Mouse (Mus musculus): ENCODE measurements around the gene D430019H16Rik. TPM values are rescaled to one million over a fixed set of nuclear protein-coding genes. Genes with fewer than 3 reads are reported as not detected.
A peak's percentile ranks its signal among the peaks of the same experiment; 100 is the strongest.

Gene D430019H16Rik
- total RNA-seq, 2 experiments from 2014 or later, result 0.04 to 0.05 TPM

DNA sequence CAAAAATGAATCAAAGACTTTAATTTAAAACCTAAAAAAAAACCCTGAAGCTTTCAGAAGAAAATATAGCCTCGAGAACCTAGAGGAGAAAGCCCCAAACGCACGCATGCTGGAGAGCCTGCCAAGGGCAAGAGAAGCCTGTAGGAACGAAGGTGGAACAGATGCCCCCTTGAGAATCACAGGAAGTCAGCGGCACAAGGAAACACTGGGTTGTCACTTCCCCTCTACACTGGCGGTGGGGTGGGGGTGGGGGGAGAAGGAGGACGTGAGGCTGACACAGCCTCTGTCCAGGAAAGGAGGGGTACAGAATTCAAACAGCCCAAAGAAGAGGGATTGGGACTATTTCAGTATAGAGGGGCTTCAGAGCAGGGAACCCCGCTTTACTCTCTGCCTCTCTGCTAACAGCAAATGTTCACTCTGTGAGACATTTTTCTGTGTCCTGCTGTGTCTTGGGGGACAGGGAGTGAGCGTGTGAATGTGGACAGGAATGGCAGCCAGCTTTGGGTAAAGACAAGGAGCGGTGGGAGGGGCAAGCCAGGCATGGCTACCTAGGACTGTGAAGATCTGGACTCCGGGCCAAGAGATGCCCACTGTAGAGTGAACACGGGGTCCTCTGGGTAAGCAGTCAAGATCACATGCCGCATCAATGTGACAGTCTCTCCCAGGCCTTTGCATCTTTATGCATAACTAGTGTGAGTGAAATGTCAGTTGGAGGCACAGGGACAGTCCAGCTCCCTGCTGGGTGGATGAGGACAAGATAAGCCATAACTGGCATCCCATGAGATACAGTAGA, 82.5 kb downstream of the D430019H16Rik start:
- peak; percentile 56 for ATAC-seq (replicated peaks; ENCODE audit: poor library complexity)

GRCm38 (mm10) chr12:105537162-105537561, 83.5 kb downstream of the D430019H16Rik start:
- no peak for ATAC-seq (replicated peaks; ENCODE audit: poor library complexity)

DNA sequence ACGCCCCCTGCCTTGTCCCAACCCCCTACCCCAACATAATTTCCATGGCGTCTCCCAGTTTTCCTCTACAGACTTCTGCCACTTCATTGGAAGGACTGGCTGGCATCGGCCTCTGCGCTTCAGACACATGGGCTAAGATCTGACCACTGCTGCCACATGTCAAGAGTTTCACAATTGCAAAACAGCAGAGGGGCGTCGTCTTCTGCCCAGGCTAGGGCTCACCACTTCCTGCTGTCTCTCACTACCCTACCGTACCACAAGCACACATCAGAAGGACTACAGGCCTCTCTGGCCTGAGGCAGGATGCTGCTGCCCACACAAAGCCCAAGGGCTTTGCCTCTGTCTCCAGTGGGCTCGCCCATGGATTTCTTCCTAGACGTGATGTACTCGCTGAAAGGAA, 86.0 kb downstream of the D430019H16Rik start:
- peak; percentile 95 for ATAC-seq (replicated peaks; ENCODE audit: poor library complexity)

GRCm38 (mm10) chr12:105541590-105542402, 88.1 kb downstream of the D430019H16Rik start:
- ATAC-seq (replicated peaks; ENCODE audit: poor library complexity), result no peak

GRCm38 (mm10) chr12:105542513-105542912, 88.9 kb downstream of the D430019H16Rik start:
- ATAC-seq (replicated peaks; ENCODE audit: poor library complexity), result no peak

Other genes with a start within 250 kb of the D430019H16Rik start
- not detected in 2 replicates for gene Tcl1, start 231.1 kb upstream of the D430019H16Rik start, total RNA-seq (2015)
- not detected in 2 replicates for gene Tcl1, start 231.1 kb upstream of the D430019H16Rik start, total RNA-seq (2017)
- not detected in 2 replicates for gene Tunar, start 120.0 kb upstream of the D430019H16Rik start, total RNA-seq (2015)
- not detected in 2 replicates for gene Tunar, start 120.0 kb upstream of the D430019H16Rik start, total RNA-seq (2017)
- not detected in 2 replicates for gene Bdkrb2, start 109.4 kb downstream of the D430019H16Rik start, total RNA-seq (2015)
- gene Bdkrb2, start 109.4 kb downstream of the D430019H16Rik start, total RNA-seq (2017), result not detected in 2 replicates
- not detected in 2 replicates for gene Bdkrb1, start 149.2 kb downstream of the D430019H16Rik start, total RNA-seq (2015)
- not detected in 2 replicates for gene Bdkrb1, start 149.2 kb downstream of the D430019H16Rik start, total RNA-seq (2017)
- gene Gskip, start 231.0 kb downstream of the D430019H16Rik start, total RNA-seq (2015), result 16.8 and 23.4 TPM in 2 replicates
- gene Gskip, start 231.0 kb downstream of the D430019H16Rik start, total RNA-seq (2017), result 11.7 and 14.6 TPM in 2 replicates
- gene Atg2b, start 231.4 kb downstream of the D430019H16Rik start, total RNA-seq (2015), result 24.0 and 34.3 TPM in 2 replicates
- gene Atg2b, start 231.4 kb downstream of the D430019H16Rik start, total RNA-seq (2017), result 20.2 and 27.1 TPM in 2 replicates